Mouse (Mus musculus) kidney, adult 8-10 months (tissue): Measurements from ENCODE around the gene Pcx.

Experiments
- DNase-seq, 2 experiments: peaks; one replicate each; pipeline ENCODE4 v3.0.0; 2022

The Pcx gene

DNA sequence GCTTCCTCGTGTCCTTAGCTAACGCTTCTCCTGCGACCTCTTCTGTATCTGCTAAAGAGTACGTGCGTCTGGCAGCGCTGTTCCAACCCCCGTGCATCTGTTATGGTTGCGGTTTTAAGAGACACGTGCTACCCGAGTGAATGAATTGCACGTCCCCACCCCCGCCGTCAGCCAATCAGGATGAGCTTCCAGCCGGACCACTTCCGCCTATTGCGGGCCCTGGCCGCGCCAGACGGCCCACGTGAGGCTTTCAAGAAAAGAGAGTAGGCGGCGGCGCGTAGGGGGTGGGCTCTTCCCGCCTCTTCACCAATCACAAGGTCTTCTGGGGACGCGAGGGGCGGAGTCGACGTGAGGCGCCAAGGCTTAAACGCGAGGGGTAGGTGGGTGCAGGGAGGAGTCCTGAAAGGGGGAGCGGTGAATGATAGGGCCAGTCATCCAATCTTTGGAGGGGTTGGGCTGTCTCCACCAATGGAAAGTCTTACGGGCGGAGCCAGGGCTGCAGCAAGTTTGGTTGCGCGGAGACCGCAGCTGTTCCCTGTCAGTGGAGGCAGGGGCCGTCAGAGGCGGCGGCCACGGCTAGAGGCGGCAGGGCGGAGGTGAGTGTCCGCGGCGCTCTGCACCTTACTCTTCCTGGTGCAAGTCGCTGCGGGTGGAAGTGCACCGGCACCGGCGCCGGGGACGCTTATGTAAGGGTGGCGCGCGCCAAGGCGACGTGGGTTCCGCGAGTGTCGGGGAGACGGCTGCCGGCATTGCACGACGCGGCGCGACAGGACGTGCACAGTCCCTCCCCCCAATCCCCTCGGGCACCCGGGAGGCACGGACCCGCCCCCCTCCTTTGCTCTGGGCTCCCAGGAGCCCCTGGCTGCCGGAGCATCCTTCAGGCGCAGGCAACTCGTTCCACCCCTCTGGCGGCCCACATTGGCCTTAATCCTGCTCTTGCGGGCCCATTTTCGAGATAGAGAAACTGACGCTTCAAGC is at the start of gene Pcx:
Gene Pcx (plus strand): TSS at position 487 of the 978 bp plus-strand sequence.
- peak; percentile 99 to 100 for DNase-seq

GRCm38 (mm10) chr19:4461981-4462380 is 48.3 kb upstream of the Pcx start:
- DNase-seq = no peak

DNA sequence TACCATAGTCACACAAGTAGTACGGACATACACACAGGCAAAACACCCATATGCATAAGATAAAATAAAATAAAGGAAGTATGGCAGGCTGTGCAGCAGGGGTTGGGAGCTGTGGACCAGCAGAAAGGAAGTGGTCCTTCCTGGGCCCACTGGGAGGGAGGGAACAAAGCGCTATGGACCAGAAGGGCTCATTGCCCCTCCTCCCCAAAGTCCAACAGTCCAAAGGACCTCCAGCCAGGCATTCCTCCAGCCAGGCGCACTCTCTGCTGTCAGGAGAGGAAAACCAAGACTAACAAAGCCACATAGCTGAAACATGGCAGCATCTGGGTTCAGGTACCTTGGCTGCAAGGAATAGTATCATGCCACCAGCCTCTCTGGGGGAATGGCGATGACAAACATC is 45.6 kb upstream of the Pcx start:
- DNase-seq = peak; percentile 23 to 39

DNA sequence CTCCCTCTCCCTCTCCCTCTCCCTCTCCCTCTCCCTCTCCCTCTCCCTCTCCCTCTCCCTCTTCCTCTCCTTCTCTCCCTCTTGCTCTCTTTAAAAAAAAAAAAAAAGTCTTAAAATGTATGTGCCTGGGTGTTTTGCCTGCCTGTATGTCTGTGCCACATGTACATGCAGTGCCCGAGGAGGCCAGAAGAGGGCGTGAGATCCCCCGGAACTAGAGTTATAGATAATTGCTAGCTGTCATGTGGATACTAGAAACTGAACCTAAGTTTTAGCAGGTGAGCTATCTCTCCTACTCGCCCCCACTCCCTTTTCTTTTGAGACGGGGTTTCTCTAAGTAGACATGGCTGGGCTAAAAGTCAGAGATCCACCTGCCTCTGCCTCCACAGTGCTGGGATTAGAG is 41.9 kb upstream of the Pcx start:
- DNase-seq = peak in 1 of 2 experiments; percentile 64

- no peak for DNase-seq
These were observed 36.7 kb upstream of the Pcx start for GRCm38 (mm10) chr19:4473549-4473948.

DNA sequence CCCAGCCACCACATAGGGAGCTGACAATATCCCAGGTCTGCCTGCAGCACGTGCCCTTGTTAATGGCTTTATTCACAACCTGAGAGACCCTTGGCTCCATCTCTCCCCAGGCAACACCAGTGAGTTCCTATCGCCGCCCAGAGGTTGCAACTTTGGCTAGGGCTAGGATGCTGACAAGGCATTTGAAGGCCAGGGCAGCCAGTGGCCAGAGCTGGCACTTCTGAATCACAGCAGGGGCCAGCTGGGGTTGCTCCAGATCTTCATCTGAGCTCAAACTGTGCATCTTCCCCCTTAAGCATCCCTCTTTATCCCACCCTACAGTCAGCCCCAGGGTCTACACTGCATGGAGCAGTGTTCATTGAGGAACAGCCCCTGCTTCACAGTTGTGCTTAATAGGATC is 35.5 kb upstream of the Pcx start:
- no peak for DNase-seq

GRCm38 (mm10) chr19:4475224-4475925 is 34.9 kb upstream of the Pcx start:
- no peak for DNase-seq

- no peak for DNase-seq
These were observed 33.5 kb upstream of the Pcx start for GRCm38 (mm10) chr19:4476601-4477257.

- no peak for DNase-seq
These were observed 32.7 kb upstream of the Pcx start, which contains the start of gene Syt12 for GRCm38 (mm10) chr19:4477345-4478189. Gene Syt12, minus strand, starts transcription at chr19:4477447.

GRCm38 (mm10) chr19:4478190-4478516 is 32.1 kb upstream of the Pcx start:
- DNase-seq = no peak

- DNase-seq = no peak
These were observed 30.2 kb upstream of the Pcx start for GRCm38 (mm10) chr19:4480041-4480440.

DNA sequence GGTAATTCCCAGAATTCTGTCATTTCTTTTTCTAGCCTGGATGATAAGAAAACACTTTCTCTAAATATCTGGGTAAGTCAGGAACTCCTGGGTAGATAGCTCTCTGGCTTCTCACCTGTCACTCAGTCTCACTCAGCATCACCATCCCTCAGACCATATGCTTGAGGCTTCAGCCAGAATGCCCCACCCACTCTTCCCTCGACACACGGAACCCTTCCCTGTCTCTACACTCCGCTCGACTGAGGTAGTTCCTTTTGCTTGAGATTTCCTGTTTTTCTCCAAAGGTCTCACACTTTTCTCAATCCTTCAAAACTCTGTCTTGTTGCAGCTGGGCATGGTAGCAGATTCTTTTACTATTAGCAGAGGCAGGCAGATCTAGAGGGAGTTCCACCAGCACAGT is 28.9 kb upstream of the Pcx start:
- no peak for DNase-seq

GRCm38 (mm10) chr19:4482111-4482859 is 28.0 kb upstream of the Pcx start:
- DNase-seq = no peak

DNA sequence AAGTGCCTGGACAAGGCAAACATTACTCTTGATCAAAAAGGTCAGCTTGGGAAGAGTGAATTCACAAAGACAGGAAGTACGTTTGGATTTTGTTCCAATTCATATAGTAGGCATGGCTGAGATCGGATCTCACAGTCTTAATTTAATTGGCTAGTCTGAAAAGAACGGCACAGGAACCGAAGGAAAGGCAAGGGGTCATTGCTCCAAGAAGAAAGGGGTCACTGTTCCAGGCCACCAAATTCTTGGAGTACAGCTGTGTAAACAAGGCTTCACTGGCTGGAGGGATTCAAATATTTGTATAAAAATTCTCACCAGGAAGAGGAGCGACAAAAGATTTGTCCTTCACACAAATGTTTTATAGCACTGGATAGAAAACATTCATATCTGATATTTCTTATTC is 25.3 kb upstream of the Pcx start:
- DNase-seq = peak in 1 of 2 experiments; percentile 20

GRCm38 (mm10) chr19:4487877-4488276 is 22.4 kb upstream of the Pcx start:
- DNase-seq = no peak

DNA sequence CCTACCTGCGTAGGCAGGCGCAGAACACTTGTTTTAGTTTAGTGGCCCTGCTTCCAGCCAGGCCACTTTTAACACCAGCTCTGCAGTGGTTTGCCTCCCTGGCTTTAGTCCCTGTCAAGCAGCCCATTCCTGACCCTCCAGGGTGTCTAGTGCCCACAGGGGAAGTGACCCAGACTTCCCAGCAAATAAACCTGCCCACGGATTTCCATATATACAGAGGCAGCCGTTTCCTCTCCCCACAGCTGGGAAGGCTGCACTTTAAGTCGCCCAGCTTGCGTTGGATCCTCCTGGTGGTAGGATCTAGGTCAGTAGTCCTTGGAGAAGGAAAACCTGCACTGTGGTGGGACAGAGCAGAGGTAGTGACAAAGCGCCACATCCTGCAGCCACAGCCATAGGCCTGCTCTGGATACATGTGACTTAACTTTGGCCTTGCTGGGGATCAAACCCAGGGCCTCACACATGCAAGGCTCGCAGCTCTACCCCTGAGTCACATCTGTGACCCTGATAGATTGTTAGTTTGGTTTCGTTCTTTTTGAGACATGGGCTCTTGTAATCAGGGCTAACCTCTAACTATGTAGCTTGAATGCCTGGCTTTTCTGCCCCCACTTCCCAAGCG is 19.1 kb upstream of the Pcx start:
- DNase-seq = no peak

DNA sequence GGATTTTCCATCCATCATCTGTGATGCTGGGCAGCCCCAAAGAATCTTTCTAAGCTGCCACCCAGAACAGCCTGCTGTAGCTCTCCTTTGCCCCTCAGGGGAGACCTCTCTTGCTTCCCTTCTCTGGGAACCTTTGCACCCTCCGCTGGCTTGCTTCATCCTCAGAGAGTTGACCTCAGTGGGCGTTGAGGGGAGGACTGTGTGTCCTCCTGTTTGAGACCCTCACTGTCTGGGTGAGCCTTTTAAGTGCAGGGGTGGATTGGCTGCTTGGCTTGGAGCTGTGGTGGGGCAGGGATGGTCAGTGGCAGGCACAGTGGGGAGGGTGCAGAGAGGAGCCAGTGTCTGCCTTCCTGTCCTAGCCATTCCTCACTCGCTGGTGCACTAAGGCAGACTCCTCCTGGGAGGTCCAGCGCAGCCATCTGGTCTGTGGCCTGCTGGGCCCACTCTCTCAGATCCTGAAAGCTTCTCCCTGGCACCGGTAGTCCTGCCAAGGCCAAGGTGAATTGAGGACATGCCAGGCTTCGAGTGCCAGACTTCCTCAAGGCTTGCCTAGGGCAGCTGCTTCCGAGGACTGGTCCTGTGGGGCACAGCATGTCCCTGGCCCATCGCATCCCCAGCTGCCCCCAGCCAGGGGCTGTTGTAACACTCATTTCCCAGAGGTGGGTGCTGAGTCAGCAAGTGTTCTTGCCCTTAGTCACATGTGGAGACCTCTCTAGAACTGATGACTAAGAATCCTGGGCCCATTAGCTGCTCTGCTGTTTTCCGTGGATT is 17.6 kb upstream of the Pcx start:
- peak; percentile 82 to 85 for DNase-seq

DNA sequence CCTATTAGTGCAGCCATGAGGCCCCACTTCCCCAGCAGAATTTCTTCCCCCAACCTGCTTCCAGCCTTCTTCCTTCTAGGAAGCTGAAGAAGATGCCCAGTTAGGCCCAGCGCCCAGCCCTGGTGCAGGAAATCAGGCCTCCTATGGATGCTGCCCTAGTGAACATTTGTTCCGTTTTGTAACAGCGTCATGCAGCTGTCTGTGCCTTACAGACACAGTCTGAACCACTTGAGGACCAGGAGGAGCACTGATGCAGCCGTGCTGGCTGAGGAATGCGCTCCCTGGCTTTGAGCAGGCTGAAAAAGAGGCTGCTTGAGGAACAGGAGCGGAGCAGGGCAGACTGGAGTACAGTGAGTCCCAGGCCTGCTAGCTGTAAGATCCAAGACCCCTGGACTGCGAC is 15.6 kb upstream of the Pcx start:
- DNase-seq = no peak

DNA sequence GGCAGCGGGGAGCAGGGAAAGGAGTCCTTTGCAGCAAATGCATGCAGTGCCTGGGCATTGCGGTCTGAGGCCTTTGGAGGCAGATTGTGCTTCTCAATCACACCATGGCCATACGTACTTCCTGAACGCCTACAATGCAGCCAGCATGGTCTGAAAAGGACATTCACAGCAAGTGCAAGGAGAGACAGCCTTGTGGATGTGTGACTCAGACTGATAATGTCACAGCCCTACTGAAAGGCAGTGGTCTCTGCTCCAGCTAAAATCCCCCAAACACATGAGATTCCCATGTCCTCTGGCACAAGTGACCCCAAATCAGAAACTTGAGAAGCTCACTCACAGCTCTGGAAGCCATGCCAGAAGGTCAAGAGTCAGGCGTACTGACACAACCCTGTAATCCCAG is 14.5 kb upstream of the Pcx start:
- DNase-seq = no peak

DNA sequence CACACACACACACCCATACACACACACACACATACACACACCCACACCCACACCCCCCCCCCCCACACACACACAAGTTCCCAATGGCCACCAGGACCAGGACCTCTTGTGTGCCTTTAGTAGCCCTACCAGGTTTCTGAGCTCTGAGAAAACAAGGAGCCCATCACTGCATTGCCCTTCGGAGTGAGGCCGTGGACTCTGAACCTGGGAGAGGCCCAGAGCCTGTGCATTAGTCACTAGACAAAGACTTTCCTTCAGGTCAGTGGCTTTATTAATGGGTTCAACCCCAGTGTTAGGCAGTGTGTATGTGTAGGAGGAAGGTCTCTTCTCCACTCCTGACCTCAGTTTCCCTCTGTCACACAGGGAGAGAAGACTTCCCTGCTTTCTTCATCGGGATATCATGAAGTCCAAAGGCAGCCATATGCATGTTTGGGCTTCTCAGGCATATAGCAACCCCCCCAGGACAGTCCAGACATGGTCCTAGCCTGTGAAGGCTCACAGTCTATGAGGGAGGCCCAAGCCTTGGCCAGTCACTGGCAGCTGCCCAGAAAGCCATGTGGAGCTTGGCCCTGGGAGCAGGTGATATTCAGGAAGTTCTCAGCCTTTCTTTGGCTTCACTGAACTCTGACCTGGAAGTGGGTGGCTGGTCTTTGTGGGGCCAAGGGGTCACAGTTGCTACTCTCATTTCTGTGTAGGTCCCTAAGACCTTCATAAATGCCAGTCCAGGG is 13.6 kb upstream of the Pcx start:
- DNase-seq = peak; percentile 55 to 76
